7 mouse cellular contexts compared by ENCODE assay signal in the genomic region with DNA sequence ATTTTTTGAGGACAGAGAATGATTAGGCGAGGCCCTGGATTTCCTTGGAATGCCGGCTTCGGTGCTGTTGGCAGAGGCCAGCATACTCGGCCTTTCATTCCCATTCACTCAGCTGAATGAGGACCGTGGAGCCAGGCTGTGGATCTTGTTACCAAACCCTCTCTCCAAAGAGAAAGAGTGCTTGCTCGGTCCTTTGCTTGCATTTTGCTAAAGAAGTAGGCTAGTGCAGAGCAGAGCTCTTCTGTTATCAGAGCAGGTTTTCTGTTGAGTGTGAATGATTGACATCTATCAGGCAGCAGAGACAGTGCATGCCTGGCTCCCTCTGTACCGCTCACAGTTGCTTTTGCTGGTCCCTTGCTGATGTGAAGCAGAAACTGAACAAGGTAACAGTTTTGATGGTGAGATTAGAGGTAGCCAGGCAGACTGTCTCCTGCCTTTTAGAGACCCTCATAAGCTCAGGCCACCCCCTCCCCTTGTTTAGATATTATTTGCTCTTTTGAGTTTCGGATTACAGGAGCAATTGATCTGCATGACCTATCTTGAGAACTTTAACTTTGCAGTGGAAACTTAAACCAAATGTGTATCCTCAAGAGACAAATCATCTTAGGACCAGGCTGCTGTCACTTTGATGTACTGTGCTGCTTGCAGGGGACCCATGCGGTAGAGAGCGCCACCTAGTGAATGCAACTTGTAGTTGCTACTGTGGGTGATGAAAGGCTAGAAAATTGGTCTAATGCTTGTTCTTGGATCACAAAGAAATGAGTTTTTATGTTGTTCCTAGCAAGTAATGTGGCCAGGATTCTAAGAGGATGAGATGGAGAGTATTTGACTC. TPM values are rescaled to one million over a fixed set of nuclear protein-coding genes. Genes with fewer than 3 reads are reported as not detected.
DNase-seq lines count a peak whose midpoint lies in the region; ATAC-seq and TF ChIP-seq lines count a peak whose summit lies in the region.

No protein-coding gene starts in this region.

- H3K27ac ChIP-seq in forebrain, embryonic 12.5 days: no peak overlapping the region
- no peak overlapping the region for H3K27ac ChIP-seq in liver, adult 2 months (replicated peaks; ENCODE audit: insufficient read depth, low read depth, low read length)
- no peak overlapping the region for H3K27ac ChIP-seq in neural tube, embryonic 12.5 days

- no peak for TF ChIP-seq POLR2A in brain, embryonic 14.5 days (IDR thresholded peaks at IDR 0.05; ENCODE audit: borderline replicate concordance, extremely low read depth, insufficient read depth, insufficient read length, poor library complexity, severe bottlenecking)
- no peak for TF ChIP-seq POLR2A in liver, adult 2 months (IDR thresholded peaks at IDR 0.05; ENCODE audit: extremely low read depth, insufficient read depth, low read length)

- 0 out of 2 replicates have a peak overlapping the region, but pooled peaks have one; percentile 12 for H3K9ac ChIP-seq in forebrain, embryonic 12.5 days
- H3K9ac ChIP-seq in liver, adult 2 months (ENCODE audit: low read depth, low read length): no peak overlapping the region
- no peak overlapping the region for H3K9ac ChIP-seq in neural tube, embryonic 12.5 days

- TF ChIP-seq CTCF in brain, embryonic 14.5 days (IDR thresholded peaks at IDR 0.05; ENCODE audit: borderline replicate concordance, extremely low read depth, insufficient read depth, insufficient read length): peak; percentile 81; the same call in 1 of the 2 replicates
- peak; percentile 86 for TF ChIP-seq CTCF in liver, adult 2 months (IDR thresholded peaks at IDR 0.05; ENCODE audit: low read depth, low read length)

- H3K4me3 ChIP-seq in forebrain, embryonic 12.5 days (replicated peaks): no peak overlapping the region
- H3K4me3 ChIP-seq in liver, adult 2 months (ENCODE audit: insufficient read depth, low read depth, low read length): no peak overlapping the region
- H3K4me3 ChIP-seq in neural tube, embryonic 12.5 days: no peak overlapping the region

- H3K4me2 ChIP-seq in forebrain, embryonic 12.5 days: no peak overlapping the region; the same call in 1 of the 2 replicates
- H3K4me2 ChIP-seq in neural tube, embryonic 12.5 days (replicated peaks): 0 out of 2 replicates have a peak overlapping the region, but pooled peaks have one; percentile 20

- WGBS in forebrain, embryonic 12.5 days: 10% methylated on average over 10 of the region's 10 CpGs
- 56% methylated on average over 10 of the region's 10 CpGs for WGBS in liver, adult 2 months
- WGBS in neural tube, embryonic 12.5 days: 16% methylated on average over 10 of the region's 10 CpGs

- no peaks in the 10 kb centered on the region for H3K9me3 ChIP-seq in forebrain, embryonic 12.5 days
- no peaks in the 10 kb centered on the region for H3K9me3 ChIP-seq in neural tube, embryonic 12.5 days

- ATAC-seq in forebrain, embryonic 12.5 days (ENCODE audit: low FRiP score): 0 out of 2 replicates have a peak, but pooled peaks have one; percentile 53
- ATAC-seq in neural tube, embryonic 12.5 days (ENCODE audit: low FRiP score, low read depth): no peak

- H3K4me1 ChIP-seq in forebrain, embryonic 12.5 days: peaks cover 37% of the 10 kb centered on the region
- H3K4me1 ChIP-seq in liver, adult 2 months (ENCODE audit: control insufficient read depth, insufficient read depth, low read length): peaks cover 12% of the 10 kb centered on the region
- peaks cover 31% of the 10 kb centered on the region for H3K4me1 ChIP-seq in neural tube, embryonic 12.5 days

- H3K27me3 ChIP-seq in forebrain, embryonic 12.5 days: peaks cover 18% of the 10 kb centered on the region
- H3K27me3 ChIP-seq in liver, adult 2 months (ENCODE audit: control insufficient read depth, insufficient read depth, low read length): no peaks in the 10 kb centered on the region
- H3K27me3 ChIP-seq in neural tube, embryonic 12.5 days (replicated peaks): no peaks in the 10 kb centered on the region

- H3K79me2 ChIP-seq in liver, adult 2 months (ENCODE audit: control insufficient read depth, insufficient read depth, low read length): peaks cover 13% of the 10 kb centered on the region; the same call in 1 of the 2 replicates

- peak; percentile 75 for DNase-seq in 416B (ENCODE audit: low read depth)
- DNase-seq in CD4-positive helper T cell, adult 2 months (ENCODE audit: low read depth, low spot score): peak; percentile 53
- peak; percentile 84 for DNase-seq in brain, embryonic 14.5 days (ENCODE audit: low read depth)
- DNase-seq in hindlimb bud, embryonic 11.5 days (ENCODE audit: extremely low spot score, low read depth, low spot score): peak; percentile 70
- DNase-seq in liver, adult 2 months (ENCODE audit: extremely low read depth, low read depth, low spot score): peak; percentile 52

- H3K36me3 ChIP-seq in forebrain, embryonic 12.5 days (replicated peaks): no peaks in the 10 kb centered on the region
- H3K36me3 ChIP-seq in liver, adult 2 months (ENCODE audit: control insufficient read depth, insufficient read depth, low read length): no peaks in the 10 kb centered on the region
- no peaks in the 10 kb centered on the region for H3K36me3 ChIP-seq in neural tube, embryonic 12.5 days

RNA-seq across cellular contexts. Expression of gene Stx18, which starts 47.2 kb away (rescaled TPM):
- polyA plus RNA-seq in brain, embryonic 14.5 days (2012; rRNA removed): 25.6 and 28.0 TPM in 2 replicates
- polyA plus RNA-seq in forebrain, embryonic 12.5 days (2016; fragmentation: Nextera tagmentation; extraction: Ambion mirVana): 35.6 and 41.6 TPM in 2 replicates
- total RNA-seq in liver, adult 2 months (2014; rRNA removed): 13.1 and 15.5 TPM in 2 replicates
- 13.4 and 14.9 TPM in 2 replicates for polyA plus RNA-seq in liver, adult 2 months (2012; rRNA removed)
- 40.6 and 43.2 TPM in 2 replicates for polyA plus RNA-seq in neural tube, embryonic 12.5 days (2016; fragmentation: Nextera tagmentation; extraction: Ambion mirVana)
